ENCODE assay signal across 7 mouse cellular contexts in the genomic region with DNA sequence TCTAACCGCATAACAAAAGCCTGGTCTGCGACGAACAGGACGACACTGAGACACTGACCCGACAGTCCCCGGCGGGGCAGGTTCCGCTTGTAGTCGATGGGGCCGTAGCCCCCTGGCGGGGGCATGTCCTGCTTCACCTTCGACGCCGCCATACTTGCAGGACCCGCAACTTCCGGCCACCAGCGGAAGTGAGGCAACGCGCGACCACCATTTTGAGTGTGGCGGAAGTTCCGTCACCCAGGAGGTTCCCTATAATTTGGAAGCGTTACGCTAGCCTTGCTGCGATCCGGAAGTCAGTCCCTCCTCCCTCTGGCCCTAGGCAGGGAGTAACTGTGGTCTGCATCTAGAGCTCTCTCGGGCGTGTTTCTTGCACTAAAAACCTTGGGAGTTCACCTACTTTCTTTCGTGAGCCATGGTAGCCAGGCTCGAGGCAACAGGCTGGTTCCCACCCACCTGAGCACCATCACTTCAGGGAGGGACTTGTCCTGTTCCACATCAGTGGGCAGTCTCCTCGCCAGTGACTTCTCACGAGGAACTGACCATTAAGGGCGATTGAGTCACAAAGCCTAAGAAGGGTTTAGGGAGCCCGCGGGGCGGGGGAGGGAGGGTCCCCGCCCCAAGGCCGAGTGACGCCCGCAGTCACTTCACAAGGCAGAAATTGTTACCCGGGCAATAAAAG. TPM values are rescaled to one million over a fixed set of nuclear protein-coding genes. Genes with fewer than 3 reads are reported as not detected.
A peak's percentile ranks its signal among the peaks of the same experiment; 100 is the strongest.
DNase-seq lines count a peak whose midpoint lies in the region; ATAC-seq lines count a peak whose summit lies in the region.

No protein-coding gene starts in this region.

- intact Hi-C loops in left cerebral cortex, postnatal 36 days (cut with DNase I) = loop anchor here (5.0 kb wide), 1 partner anchor 274 kb away; a partner anchor contains a TSS

- H3K4me2 ChIP-seq in intestine, embryonic 16.5 days (ENCODE audit: low read depth, low read length) = peak overlapping the region; percentile 98
- peak overlapping the region; percentile 57 for H3K4me2 ChIP-seq in midbrain, embryonic 11.5 days

- no peaks in the 10 kb centered on the region for H3K36me3 ChIP-seq in intestine, embryonic 16.5 days (ENCODE audit: control insufficient read depth, insufficient read depth, low read length)
- H3K36me3 ChIP-seq in midbrain, embryonic 11.5 days (ENCODE audit: control insufficient read depth, insufficient read depth, low read length) = no peaks in the 10 kb centered on the region

- H3K9me3 ChIP-seq in intestine, embryonic 16.5 days (ENCODE audit: control insufficient read depth, low read length) = no peaks in the 10 kb centered on the region
- no peaks in the 10 kb centered on the region for H3K9me3 ChIP-seq in midbrain, embryonic 11.5 days (ENCODE audit: control insufficient read depth, low read length)

- ATAC-seq in intestine, embryonic 16.5 days = peak; percentile 72
- ATAC-seq in midbrain, embryonic 11.5 days (ENCODE audit: low FRiP score) = peak; percentile 78

- H3K9ac ChIP-seq in intestine, embryonic 16.5 days (ENCODE audit: low read depth, low read length) = peak overlapping the region; percentile 87
- peak overlapping the region; percentile 85 for H3K9ac ChIP-seq in midbrain, embryonic 11.5 days (ENCODE audit: low read length)

- H3K4me1 ChIP-seq in intestine, embryonic 16.5 days (ENCODE audit: control insufficient read depth, insufficient read depth, low read length) = peaks cover 42% of the 10 kb centered on the region
- H3K4me1 ChIP-seq in midbrain, embryonic 11.5 days (ENCODE audit: control insufficient read depth, insufficient read depth, low read length) = peaks cover 19% of the 10 kb centered on the region

- peak overlapping the region; percentile 95 for H3K27ac ChIP-seq in intestine, embryonic 16.5 days (ENCODE audit: low read length)
- H3K27ac ChIP-seq in midbrain, embryonic 11.5 days (ENCODE audit: low read depth, low read length) = peak overlapping the region; percentile 76

- 1% methylated on average over 41 of the region's 41 CpGs for WGBS in intestine, embryonic 16.5 days
- WGBS in midbrain, embryonic 11.5 days = 2% methylated on average over 41 of the region's 41 CpGs

- DNase-seq in adrenal gland, adult 8-10 months = peak; percentile 94
- DNase-seq in embryo, embryonic 9.5 days (ENCODE audit: extremely low spot score) = peak; percentile 99
- peak; percentile 94 to 96 for DNase-seq in gastrocnemius, postnatal 4 days (ENCODE audit: low spot score in 2 of 2)
- DNase-seq in left cerebral cortex, postnatal 36 days (ENCODE audit: low spot score in 2 of 2) = peak; percentile 96
- DNase-seq in midbrain, embryonic 11.5 days (ENCODE audit: low spot score, missing footprints) = peak; percentile 100
- peak; percentile 95 for DNase-seq in skeletal muscle tissue, adult 2 months (ENCODE audit: low read depth, low spot score)

- peak overlapping the region; percentile 80 for H3K4me3 ChIP-seq in intestine, embryonic 16.5 days (ENCODE audit: low read length)
- peak overlapping the region; percentile 77 for H3K4me3 ChIP-seq in midbrain, embryonic 11.5 days (ENCODE audit: low read depth, low read length)

- H3K27me3 ChIP-seq in intestine, embryonic 16.5 days (replicated peaks; ENCODE audit: control insufficient read depth, insufficient read depth, low read length) = no peaks in the 10 kb centered on the region
- H3K27me3 ChIP-seq in midbrain, embryonic 11.5 days (ENCODE audit: control insufficient read depth, insufficient read depth, low read length) = no peaks in the 10 kb centered on the region

RNA-seq across cellular contexts. Expression of a gene that starts 0.4 kb away (rescaled TPM):
- under 1 TPM; 0.34 to 0.59 (median 0.38) TPM for total RNA-seq in adrenal gland, adult 8-10 months (2022)
- total RNA-seq in gastrocnemius, postnatal 4 days (2021) = under 1 TPM in 1 of 2 experiments, not detected in 1; 0.60 TPM
- 2.8 TPM in 2 replicates for polyA plus RNA-seq in intestine, embryonic 16.5 days (2015; fragmentation: Nextera tagmentation; extraction: Ambion mirVana)
- under 1 TPM in 1 of 2 experiments, not detected in 1; 0.32 TPM for total RNA-seq in left cerebral cortex, postnatal 36 days (2021)
- 3.4 and 4.0 TPM in 2 replicates for polyA plus RNA-seq in midbrain, embryonic 11.5 days (2014; fragmentation: Nextera tagmentation; extraction: Ambion mirVana)

RNA-seq across cellular contexts. Expression of a gene that starts 0.7 kb away (rescaled TPM):
- 100 to 1,000 TPM; 102 to 174 (median 123) TPM for total RNA-seq in adrenal gland, adult 8-10 months (2022)
- total RNA-seq in gastrocnemius, postnatal 4 days (2021) = 100 to 1,000 TPM; 188 to 196 TPM
- 233 and 243 TPM in 2 replicates for polyA plus RNA-seq in intestine, embryonic 16.5 days (2015; fragmentation: Nextera tagmentation; extraction: Ambion mirVana)
- 100 to 1,000 TPM; 144 to 161 TPM for total RNA-seq in left cerebral cortex, postnatal 36 days (2021)
- polyA plus RNA-seq in midbrain, embryonic 11.5 days (2014; fragmentation: Nextera tagmentation; extraction: Ambion mirVana) = 167 and 172 TPM in 2 replicates

RNA-seq across cellular contexts. Expression of a gene that starts 0.9 kb away (rescaled TPM):
- 1 to 10 TPM in 1 of 4 experiments, under 1 TPM in 1, not detected in 2; 0.38 to 1.3 TPM for total RNA-seq in adrenal gland, adult 8-10 months (2022)
- total RNA-seq in gastrocnemius, postnatal 4 days (2021) = 10 to 100 TPM; 10.8 to 11.7 TPM
- 3.2 and 3.8 TPM in 2 replicates for polyA plus RNA-seq in intestine, embryonic 16.5 days (2015; fragmentation: Nextera tagmentation; extraction: Ambion mirVana)
- total RNA-seq in left cerebral cortex, postnatal 36 days (2021) = 10 to 100 TPM; 23.7 to 31.3 TPM
- 3.2 and 3.6 TPM in 2 replicates for polyA plus RNA-seq in midbrain, embryonic 11.5 days (2014; fragmentation: Nextera tagmentation; extraction: Ambion mirVana)

RNA-seq across cellular contexts. Expression of a gene that starts 14.1 kb away (rescaled TPM):
- total RNA-seq in adrenal gland, adult 8-10 months (2022) = under 1 TPM in 2 of 4 experiments, not detected in 2; 0.06 to 0.08 TPM
- total RNA-seq in gastrocnemius, postnatal 4 days (2021) = 10 to 100 TPM in 1 of 2 experiments, 1 to 10 TPM in 1; 6.3 to 12.8 TPM
- 0.51 and 0.53 TPM in 2 replicates for polyA plus RNA-seq in intestine, embryonic 16.5 days (2015; fragmentation: Nextera tagmentation; extraction: Ambion mirVana)
- 1 to 10 TPM in 1 of 2 experiments, under 1 TPM in 1; 0.91 to 1.0 TPM for total RNA-seq in left cerebral cortex, postnatal 36 days (2021)
- polyA plus RNA-seq in midbrain, embryonic 11.5 days (2014; fragmentation: Nextera tagmentation; extraction: Ambion mirVana) = 0.31 and 0.40 TPM in 2 replicates

Comparison
In these comparisons a context has a peak if more than half of its experiments do, and no peak if none do; other contexts are left out.
1. Peak in every context shown above with its lines: DNase-seq, ATAC-seq, H3K4me3 ChIP-seq and H3K27ac ChIP-seq.
2. RNA of a gene that starts 0.9 kb away (total RNA-seq): 23.7 to 31.3 TPM in left cerebral cortex, postnatal 36 days and 10.8 to 11.7 TPM in gastrocnemius, postnatal 4 days; 0.38 to 1.3 TPM in adrenal gland, adult 8-10 months; every median in the first group is over 4 times any median in the second.